Mouse (Mus musculus): Measurements from ENCODE around the gene C330007P06Rik. TPM values are rescaled to one million over a fixed set of nuclear protein-coding genes. Genes with fewer than 3 reads are reported as not detected.
A peak's percentile ranks its signal among the peaks of the same experiment; 100 is the strongest.
"Not testable (repeated sequence)": the region's sequence is repeated elsewhere in the genome, so short reads cannot be mapped to it uniquely, and the experiment has no call there.

Gene C330007P06Rik
- polyA plus RNA-seq, 1 experiment from 2014 or later, result 9.2 TPM

DNA sequence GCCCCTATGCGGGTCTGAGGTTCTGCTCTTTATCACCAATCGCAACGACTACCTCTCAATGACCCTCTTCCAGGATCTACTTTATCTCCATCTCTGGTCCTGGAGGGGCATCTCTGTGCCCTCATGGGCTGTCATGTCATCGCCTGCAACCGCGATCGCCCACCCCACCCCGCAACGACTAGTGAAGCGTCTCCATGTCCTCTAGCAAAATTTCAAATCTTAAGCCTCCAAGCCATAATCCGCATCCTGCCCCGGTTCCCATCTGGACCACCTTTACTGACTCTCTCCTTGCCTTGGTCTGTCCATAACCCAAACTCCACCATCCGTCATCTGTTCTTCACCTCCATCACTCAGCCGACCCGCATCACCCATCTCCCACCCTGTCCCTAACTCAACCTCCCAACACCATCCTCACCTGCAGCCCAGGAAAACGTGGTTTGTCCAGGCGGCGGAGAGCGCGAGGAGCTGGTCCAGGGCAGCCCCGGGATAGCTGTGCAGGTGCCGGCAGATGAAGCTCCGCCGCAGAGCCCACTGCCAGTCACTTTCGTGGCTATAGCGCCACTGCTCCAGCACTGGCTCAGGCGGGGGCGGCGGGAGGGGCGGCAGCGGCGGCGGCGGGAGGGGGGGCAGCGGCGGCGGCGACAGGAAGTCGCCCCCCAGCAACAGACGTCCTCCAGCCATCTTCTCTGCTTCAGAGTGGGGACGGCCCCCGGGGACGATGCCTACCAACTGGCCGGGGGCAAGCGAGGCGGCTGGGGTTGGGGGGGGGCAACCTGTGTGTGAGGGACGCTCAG is 28.6 kb upstream of the C330007P06Rik start, which contains the start of gene Nkrf:
TSS of gene Nkrf (minus strand) at position 579 of the 794 bp plus-strand sequence.
- ATAC-seq (peak; percentile 46), DNase-seq (peak; percentile 40)
- H3K4me1 ChIP-seq (ENCODE audit: insufficient read depth), result 0 out of 2 replicates have a peak, but pooled peaks cover 3% of the 10 kb centered on the region
- TF ChIP-seq CTCF (IDR thresholded peaks at IDR 0.05; ENCODE audit: low read depth) (no peak), EP300 (IDR thresholded peaks at IDR 0.05; ENCODE audit: low read depth) (no peak)
- H3K27ac ChIP-seq (ENCODE audit: low read depth), result peak within 1 kb of the TSS; percentile 66
- H3K9ac ChIP-seq (replicated peaks), result peak within 1 kb of the TSS; percentile 74
- no peaks in the 10 kb centered on the region for H3K36me3 ChIP-seq (replicated peaks; ENCODE audit: insufficient read depth, low read length)
- no peaks in the 10 kb centered on the region for H3K27me3 ChIP-seq (ENCODE audit: insufficient read depth, low read length)
- no peaks in the 10 kb centered on the region for H3K9me3 ChIP-seq (ENCODE audit: low read length)
- peak within 1 kb of the TSS; percentile 62 for H3K4me3 ChIP-seq (ENCODE audit: low read depth, low read length)
- peak within 1 kb of the TSS; percentile 85 for H3K4me2 ChIP-seq (ENCODE audit: low read depth, low read length)
- WGBS (ENCODE audit: insufficient replicate concordance), result 28% methylated on average over 34 of the region's 47 CpGs

DNA sequence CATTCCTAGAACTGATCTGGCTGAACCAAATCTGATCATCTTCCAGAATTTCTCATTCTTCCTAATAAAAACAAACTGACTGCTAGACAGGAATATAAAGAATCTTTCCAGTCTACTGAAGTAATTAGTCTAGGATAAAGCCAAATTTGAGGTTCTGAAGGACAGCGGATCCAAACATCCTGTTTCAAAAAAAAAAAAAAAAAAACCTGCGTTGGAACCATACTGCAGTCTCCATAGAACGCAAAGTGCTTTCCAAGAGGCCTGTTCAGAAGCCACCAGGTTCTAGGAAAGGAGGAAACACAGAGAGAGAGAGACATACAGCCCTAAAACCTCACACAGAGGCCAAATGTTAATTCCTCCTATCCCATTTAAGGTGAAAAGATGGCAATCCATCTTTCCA is 27.7 kb upstream of the C330007P06Rik start:
- Histone ChIP-seq H3K4me1 (ENCODE audit: insufficient read depth) (0 out of 2 replicates have a peak, but pooled peaks cover 3% of the 10 kb centered on the region), H3K36me3 (replicated peaks; ENCODE audit: insufficient read depth, low read length) (no peaks in the 10 kb centered on the region), H3K27me3 (ENCODE audit: insufficient read depth, low read length) (no peaks in the 10 kb centered on the region), H3K27ac (ENCODE audit: low read depth) (no peak overlapping the region), H3K4me2 (ENCODE audit: low read depth, low read length) (peak overlapping the region; percentile 85; the same call in 1 of the 2 replicates), H3K4me3 (ENCODE audit: low read depth, low read length) (peak overlapping the region; percentile 62), H3K9me3 (ENCODE audit: low read length) (no peaks in the 10 kb centered on the region), H3K9ac (replicated peaks) (no peak overlapping the region)
- no peak for TF ChIP-seq CTCF (IDR thresholded peaks at IDR 0.05; ENCODE audit: low read depth)
- no peak for TF ChIP-seq EP300 (IDR thresholded peaks at IDR 0.05; ENCODE audit: low read depth)
- ATAC-seq, result no peak
- WGBS (ENCODE audit: insufficient replicate concordance), result 46% methylated on average over 3 of the region's 3 CpGs
- DNase-seq, result no peak

DNA sequence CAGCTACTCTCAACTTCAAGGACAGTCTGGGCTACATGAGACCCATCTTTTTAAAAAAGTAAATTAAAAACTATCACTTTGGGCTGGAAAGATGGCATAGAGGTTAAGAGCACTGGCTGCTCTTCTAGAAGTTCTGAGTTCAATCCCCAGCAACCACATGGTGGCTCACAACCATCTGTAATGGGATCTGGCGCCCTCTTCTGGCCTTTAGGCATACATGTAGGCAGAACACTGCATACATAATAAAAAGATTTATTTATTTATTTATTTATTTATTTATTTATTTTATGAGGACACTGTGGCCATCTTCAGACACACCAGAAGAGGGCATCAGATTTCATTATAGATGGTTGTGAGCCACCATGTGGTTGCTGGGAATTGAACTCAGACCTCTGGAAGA is 25.0 kb upstream of the C330007P06Rik start:
- WGBS (ENCODE audit: insufficient replicate concordance), result 25% methylated on average over 1 of the region's 1 CpGs

DNA sequence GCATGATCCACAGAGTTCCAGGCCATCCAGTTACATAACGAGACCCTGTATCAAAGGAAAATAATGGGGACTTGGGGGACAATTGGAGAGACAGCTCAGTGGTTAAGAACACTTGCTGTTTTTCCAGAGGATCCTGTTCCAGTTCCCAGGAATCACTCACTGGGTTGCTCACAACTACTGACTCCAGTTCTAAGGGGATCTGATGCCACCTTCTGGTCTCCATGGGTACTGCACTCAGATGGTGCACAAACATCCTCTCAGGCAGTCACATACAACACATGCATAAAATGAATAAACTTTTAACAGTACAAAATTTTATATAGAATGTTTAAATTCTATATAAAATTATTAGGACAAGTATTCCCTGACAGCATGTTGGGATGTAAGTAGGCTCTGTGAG is 10.8 kb upstream of the C330007P06Rik start:
- Histone ChIP-seq H3K9me3 (ENCODE audit: low read length) (no peaks in the 10 kb centered on the region), H3K27ac (ENCODE audit: low read depth) (no peak overlapping the region), H3K27me3 (ENCODE audit: insufficient read depth, low read length) (no peaks in the 10 kb centered on the region), H3K4me1 (ENCODE audit: insufficient read depth) (no peaks in the 10 kb centered on the region), H3K4me3 (ENCODE audit: low read depth, low read length) (no peak overlapping the region), H3K9ac (replicated peaks) (no peak overlapping the region), H3K4me2 (ENCODE audit: low read depth, low read length) (no peak overlapping the region), H3K36me3 (replicated peaks; ENCODE audit: insufficient read depth, low read length) (peaks cover 5% of the 10 kb centered on the region)
- 77% methylated on average over 1 of the region's 1 CpGs for WGBS (ENCODE audit: insufficient replicate concordance)
- TF ChIP-seq EP300 (IDR thresholded peaks at IDR 0.05; ENCODE audit: low read depth), result no peak
- peak; percentile 66 for TF ChIP-seq CTCF (IDR thresholded peaks at IDR 0.05; ENCODE audit: low read depth)
- ATAC-seq, result no peak
- DNase-seq, result peak; percentile 36

More for the DNA sequence above, 25.0 kb upstream of the C330007P06Rik start:
- TF ChIP-seq CTCF (IDR thresholded peaks at IDR 0.05; ENCODE audit: low read depth), result peak; percentile 52
- H3K9ac ChIP-seq (replicated peaks); ATAC-seq; H3K27me3 ChIP-seq (ENCODE audit: insufficient read depth, low read length); H3K4me3 ChIP-seq (ENCODE audit: low read depth, low read length); H3K9me3 ChIP-seq (ENCODE audit: low read length); H3K4me1 ChIP-seq (ENCODE audit: insufficient read depth); H3K4me2 ChIP-seq (ENCODE audit: low read depth, low read length); H3K27ac ChIP-seq (ENCODE audit: low read depth); H3K36me3 ChIP-seq (replicated peaks; ENCODE audit: insufficient read depth, low read length): not testable (repeated sequence)
- peak; percentile 13 for DNase-seq

DNA sequence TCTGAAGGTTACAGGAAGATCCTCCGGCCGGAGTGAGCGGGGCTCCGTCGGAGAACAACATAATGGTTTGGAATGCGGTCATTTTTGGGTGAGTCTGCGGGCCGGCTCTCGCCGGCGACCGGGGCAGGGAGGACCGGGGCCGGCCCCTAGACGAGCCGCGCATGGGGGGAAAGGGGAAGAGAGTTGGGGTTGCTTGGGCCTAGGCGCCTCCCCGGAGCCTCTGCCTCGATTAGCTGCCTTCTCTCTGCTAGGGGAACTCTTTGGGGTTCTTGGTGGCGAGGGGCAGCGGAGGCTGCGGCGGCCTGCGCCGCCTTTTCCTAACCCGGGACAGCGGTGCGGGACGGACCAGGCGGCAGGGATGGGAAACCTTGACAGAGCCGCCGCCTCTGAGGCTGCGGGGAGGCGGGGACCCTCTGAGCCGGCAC is 805 bp upstream of the C330007P06Rik start:
- H3K36me3 ChIP-seq (replicated peaks; ENCODE audit: insufficient read depth, low read length), result no peaks in the 10 kb centered on the region
- peaks cover 3% of the 10 kb centered on the region; the same call in 1 of the 2 replicates for H3K4me1 ChIP-seq (ENCODE audit: insufficient read depth)
- peak overlapping the region; percentile 74 for H3K27ac ChIP-seq (ENCODE audit: low read depth)
- ATAC-seq (peak; percentile 52), DNase-seq (peak; percentile 38)
- H3K4me2 ChIP-seq (ENCODE audit: low read depth, low read length), result peak overlapping the region; percentile 73
- no peaks in the 10 kb centered on the region for H3K27me3 ChIP-seq (ENCODE audit: insufficient read depth, low read length)
- H3K9me3 ChIP-seq (ENCODE audit: low read length), result no peaks in the 10 kb centered on the region
- H3K9ac ChIP-seq (replicated peaks), result peak overlapping the region; percentile 96
- TF ChIP-seq EP300 (IDR thresholded peaks at IDR 0.05; ENCODE audit: low read depth), result no peak
- TF ChIP-seq CTCF (IDR thresholded peaks at IDR 0.05; ENCODE audit: low read depth), result no peak
- 9% methylated on average over 18 of the region's 36 CpGs for WGBS (ENCODE audit: insufficient replicate concordance)
- peak overlapping the region; percentile 86 for H3K4me3 ChIP-seq (ENCODE audit: low read depth, low read length)

DNA sequence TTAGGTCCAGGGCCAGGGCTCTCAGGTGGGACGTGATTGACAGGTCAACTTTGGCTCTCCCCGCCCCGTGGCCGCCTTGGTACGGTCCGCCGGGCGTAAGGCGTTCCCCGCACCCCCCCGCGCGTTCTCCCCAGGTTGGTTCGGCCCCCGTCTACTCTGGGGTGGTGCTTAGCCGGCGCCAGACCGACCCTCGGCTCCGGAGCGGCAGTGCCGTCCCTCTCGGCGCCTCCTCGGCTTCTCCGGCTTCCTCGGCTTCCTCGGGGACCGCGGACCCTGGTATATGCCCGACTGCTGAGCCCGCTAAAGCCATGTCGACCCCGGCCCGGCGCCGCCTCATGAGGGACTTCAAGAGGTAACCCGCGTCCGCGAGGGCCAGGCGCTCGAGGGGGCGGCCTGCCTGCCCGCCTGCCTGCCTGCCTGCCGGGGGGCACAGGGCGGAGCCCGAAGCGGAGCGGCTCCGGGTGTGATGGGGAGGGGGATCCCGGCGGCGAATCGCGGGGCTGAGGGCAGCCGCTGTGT is 326 bp upstream of the C330007P06Rik start:
- peak overlapping the region; percentile 74 for H3K27ac ChIP-seq (ENCODE audit: low read depth)
- H3K4me2 ChIP-seq (ENCODE audit: low read depth, low read length), result peak overlapping the region; percentile 73
- H3K36me3 ChIP-seq (replicated peaks; ENCODE audit: insufficient read depth, low read length), result no peaks in the 10 kb centered on the region
- peak; percentile 98 for ATAC-seq
- H3K27me3 ChIP-seq (ENCODE audit: insufficient read depth, low read length), result no peaks in the 10 kb centered on the region
- peak overlapping the region; percentile 86 for H3K4me3 ChIP-seq (ENCODE audit: low read depth, low read length)
- TF ChIP-seq CTCF (IDR thresholded peaks at IDR 0.05; ENCODE audit: low read depth) (no peak), EP300 (IDR thresholded peaks at IDR 0.05; ENCODE audit: low read depth) (no peak)
- H3K9ac ChIP-seq (replicated peaks), result peak overlapping the region; percentile 96
- DNase-seq, result peak; percentile 92
- peaks cover 3% of the 10 kb centered on the region; the same call in 1 of the 2 replicates for H3K4me1 ChIP-seq (ENCODE audit: insufficient read depth)
- H3K9me3 ChIP-seq (ENCODE audit: low read length), result no peaks in the 10 kb centered on the region
- 9% methylated on average over 48 of the region's 57 CpGs for WGBS (ENCODE audit: insufficient replicate concordance)

All from liver, postnatal 0 days (tissue).